Mouse (Mus musculus): ENCODE data around the gene Spsb3. TPM values are rescaled to one million over a fixed set of nuclear protein-coding genes. Genes with fewer than 3 reads are reported as not detected.

The Spsb3 gene
- polyA plus RNA-seq, 1 experiment: not detected

DNA sequence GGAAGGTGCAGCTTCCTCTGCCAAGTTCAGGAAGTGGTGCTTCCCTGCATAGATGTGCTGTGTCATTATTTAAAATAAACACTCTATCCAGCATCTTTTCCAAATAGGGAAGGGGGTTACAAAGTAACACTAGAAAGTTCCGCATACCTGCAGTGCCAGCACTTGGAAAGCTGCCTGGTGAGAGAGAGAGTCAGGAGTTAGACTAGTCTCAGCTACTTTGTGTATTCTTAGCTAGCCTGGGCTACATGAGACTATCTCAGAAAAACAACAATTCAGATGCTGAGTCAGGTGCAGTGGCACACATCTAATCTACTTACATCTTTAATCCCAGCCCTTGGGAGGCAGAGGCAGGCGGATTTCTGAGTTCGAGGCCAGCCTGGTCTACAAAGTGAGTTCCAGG, 24.7 kb upstream of the Spsb3 start:
- TF ChIP-seq POLR2A (IDR thresholded peaks at IDR 0.05; ENCODE audit: insufficient read depth, low read depth, low read length) (no peak), CTCF (IDR thresholded peaks at IDR 0.05; ENCODE audit: insufficient read depth, low read depth, low read length) (no peak)
- H3K4me3 ChIP-seq (ENCODE audit: insufficient read depth, low read depth, low read length): no peak overlapping the region
- H3K4me1 ChIP-seq (ENCODE audit: control insufficient read depth, insufficient read depth, low read length): peaks cover 10% of the 10 kb centered on the region
- no peak overlapping the region for H3K27ac ChIP-seq (ENCODE audit: insufficient read depth, low read depth, low read length)
- WGBS: 94% methylated on average over 3 of the region's 3 CpGs

DNA sequence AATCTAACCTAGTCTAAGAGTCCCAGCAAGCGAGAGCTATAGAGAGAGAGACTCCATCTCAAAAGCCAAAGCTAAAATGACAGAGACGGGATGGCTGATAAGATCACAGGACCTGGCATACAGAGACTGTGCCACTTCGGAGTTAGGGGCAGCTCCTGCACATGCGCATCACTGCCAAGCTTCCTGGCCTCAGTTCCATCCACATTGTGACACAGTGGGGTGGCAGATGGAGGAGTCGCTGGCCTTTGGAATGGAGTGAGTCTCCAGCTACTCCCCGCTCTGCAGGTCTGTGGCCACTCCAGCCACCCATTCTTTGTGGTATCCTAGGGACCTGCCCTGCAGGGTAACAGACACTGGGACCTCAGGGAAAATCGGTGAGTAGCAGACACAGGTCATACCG, 20.7 kb upstream of the Spsb3 start, which contains the start of gene Igfals:
TSS of gene Igfals (plus strand) at position 222 of the 400 bp plus-strand sequence.
- WGBS: 90% methylated on average over 8 of the region's 8 CpGs

DNA sequence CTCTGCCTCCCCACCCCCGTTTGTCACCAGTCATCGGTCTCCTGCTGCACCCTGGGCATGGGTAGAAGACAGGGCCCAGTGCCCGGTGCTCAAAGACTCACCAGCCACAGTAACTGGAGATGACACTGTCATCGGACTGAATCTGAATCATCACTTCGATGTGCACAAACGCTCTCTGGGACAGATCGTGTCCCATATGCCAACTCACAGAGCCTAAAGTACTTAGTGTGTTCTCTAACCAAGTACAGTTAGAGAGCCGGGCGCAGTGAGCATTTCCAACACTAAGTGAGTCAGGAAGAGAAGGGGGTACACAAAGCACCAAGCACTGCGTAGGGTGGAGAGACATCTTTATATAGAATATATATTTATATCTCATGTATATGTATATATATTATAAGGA, 18.5 kb upstream of the Spsb3 start:
- Histone ChIP-seq H3K4me3 (ENCODE audit: insufficient read depth, low read depth, low read length) (no peak overlapping the region), H3K4me1 (ENCODE audit: control insufficient read depth, insufficient read depth, low read length) (peaks cover 7% of the 10 kb centered on the region), H3K27ac (ENCODE audit: insufficient read depth, low read depth, low read length) (no peak overlapping the region; the same call in 1 of the 2 replicates)
- no peak for TF ChIP-seq POLR2A (IDR thresholded peaks at IDR 0.05; ENCODE audit: insufficient read depth, low read depth, low read length)
- whole genome bisulfite sequencing: 67% methylated on average over 10 of the region's 10 CpGs

More for the DNA sequence above, 20.7 kb upstream of the Spsb3 start, which contains the start of gene Igfals:
- H3K4me1 ChIP-seq (ENCODE audit: control insufficient read depth, insufficient read depth, low read length): peaks cover 7% of the 10 kb centered on the region
- H3K4me3 ChIP-seq (ENCODE audit: insufficient read depth, low read depth, low read length): no peak within 1 kb of the TSS
- H3K27ac ChIP-seq (ENCODE audit: insufficient read depth, low read depth, low read length): no peak within 1 kb of the TSS
- TF ChIP-seq CTCF (IDR thresholded peaks at IDR 0.05; ENCODE audit: insufficient read depth, low read depth, low read length) (no peak), POLR2A (IDR thresholded peaks at IDR 0.05; ENCODE audit: insufficient read depth, low read depth, low read length) (no peak)

DNA sequence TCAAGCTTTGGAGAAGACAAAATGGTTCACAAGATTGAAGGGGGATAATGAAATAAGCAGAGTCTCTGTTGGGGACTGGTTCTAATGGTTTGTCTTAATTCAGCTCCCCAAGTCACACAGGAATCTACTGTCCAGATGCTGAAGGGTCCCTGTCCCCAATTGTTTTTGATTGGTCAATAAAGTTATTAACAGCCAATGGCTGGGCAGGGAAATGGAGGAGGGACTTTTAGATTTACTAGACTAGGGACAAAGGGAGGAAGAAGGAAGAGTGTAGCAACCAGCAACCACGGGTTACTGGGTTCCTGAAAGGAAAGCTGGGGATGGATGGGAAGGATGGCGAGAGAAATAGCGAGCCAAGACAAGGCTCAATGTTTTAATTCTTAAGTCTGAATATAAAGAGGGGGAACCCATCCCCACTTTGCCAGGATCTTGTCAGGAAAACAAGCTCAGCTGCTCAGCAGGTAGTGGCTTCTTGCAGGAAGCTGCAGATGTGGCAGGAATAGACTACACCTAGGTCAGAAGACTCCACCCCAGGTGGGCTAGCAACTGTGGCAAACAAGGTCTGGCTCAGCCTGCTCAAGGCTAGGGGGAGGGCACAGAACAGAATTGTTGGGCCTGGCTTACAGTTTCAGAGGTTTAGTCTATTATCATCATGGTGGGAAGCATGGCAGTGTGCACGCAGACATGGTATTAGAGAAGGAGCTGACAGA, 12.6 kb upstream of the Spsb3 start:
- Histone ChIP-seq H3K4me1 (ENCODE audit: control insufficient read depth, insufficient read depth, low read length) (no peaks in the 10 kb centered on the region), H3K27ac (ENCODE audit: insufficient read depth, low read depth, low read length) (no peak overlapping the region), H3K4me3 (ENCODE audit: insufficient read depth, low read depth, low read length) (no peak overlapping the region)
- TF ChIP-seq POLR2A (IDR thresholded peaks at IDR 0.05; ENCODE audit: insufficient read depth, low read depth, low read length) (no peak), CTCF (IDR thresholded peaks at IDR 0.05; ENCODE audit: insufficient read depth, low read depth, low read length) (no peak)
- 53% methylated on average over 4 of the region's 4 CpGs for WGBS

DNA sequence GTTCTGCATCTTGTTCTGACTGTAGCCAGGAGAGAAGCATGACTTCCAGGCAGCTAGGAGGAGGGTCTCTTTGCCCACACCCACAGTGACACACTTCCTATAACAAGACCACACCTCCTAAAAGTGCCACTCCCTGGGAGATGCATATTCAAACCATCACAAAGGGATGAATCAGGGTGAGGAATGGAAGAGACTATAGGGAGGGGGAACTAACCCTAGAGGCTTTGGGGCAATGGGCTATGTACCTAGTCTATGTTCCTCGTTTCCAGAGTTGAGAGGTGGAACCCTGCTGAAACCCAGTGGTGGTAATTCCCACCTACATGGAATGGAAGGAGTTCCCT, 12.1 kb upstream of the Spsb3 start:
- no peaks in the 10 kb centered on the region for H3K4me1 ChIP-seq (ENCODE audit: control insufficient read depth, insufficient read depth, low read length)
- H3K27ac ChIP-seq (ENCODE audit: insufficient read depth, low read depth, low read length): no peak overlapping the region
- TF ChIP-seq CTCF (IDR thresholded peaks at IDR 0.05; ENCODE audit: insufficient read depth, low read depth, low read length): no peak
- no peak for TF ChIP-seq POLR2A (IDR thresholded peaks at IDR 0.05; ENCODE audit: insufficient read depth, low read depth, low read length)
- WGBS: 32% methylated on average over 1 of the region's 1 CpGs
- no peak overlapping the region for H3K4me3 ChIP-seq (ENCODE audit: insufficient read depth, low read depth, low read length)

DNA sequence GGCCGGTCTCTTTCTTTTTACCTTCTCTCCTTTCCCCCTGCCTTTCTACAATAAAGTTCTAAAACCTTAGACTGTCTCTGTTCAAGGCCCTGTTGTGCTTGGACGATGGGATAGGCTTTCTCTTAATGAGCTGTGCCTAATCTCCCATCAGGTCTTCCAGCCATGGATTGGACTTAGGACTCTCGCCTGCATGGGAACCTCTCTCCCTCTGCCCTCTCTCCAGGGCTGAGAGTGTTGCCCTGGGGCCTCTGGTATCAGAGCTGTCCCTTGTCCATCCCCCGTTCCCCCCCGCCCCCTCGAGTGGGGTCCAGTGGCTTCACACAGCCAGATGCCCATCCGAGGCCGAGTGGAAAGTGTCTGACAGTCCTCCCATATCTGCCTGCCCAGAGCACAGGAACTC, 11.5 kb upstream of the Spsb3 start:
- Histone ChIP-seq H3K27ac (ENCODE audit: insufficient read depth, low read depth, low read length) (no peak overlapping the region), H3K4me3 (ENCODE audit: insufficient read depth, low read depth, low read length) (no peak overlapping the region), H3K4me1 (ENCODE audit: control insufficient read depth, insufficient read depth, low read length) (no peaks in the 10 kb centered on the region)
- TF ChIP-seq CTCF (IDR thresholded peaks at IDR 0.05; ENCODE audit: insufficient read depth, low read depth, low read length) (no peak), POLR2A (IDR thresholded peaks at IDR 0.05; ENCODE audit: insufficient read depth, low read depth, low read length) (no peak)
- WGBS: 77% methylated on average over 8 of the region's 8 CpGs

DNA sequence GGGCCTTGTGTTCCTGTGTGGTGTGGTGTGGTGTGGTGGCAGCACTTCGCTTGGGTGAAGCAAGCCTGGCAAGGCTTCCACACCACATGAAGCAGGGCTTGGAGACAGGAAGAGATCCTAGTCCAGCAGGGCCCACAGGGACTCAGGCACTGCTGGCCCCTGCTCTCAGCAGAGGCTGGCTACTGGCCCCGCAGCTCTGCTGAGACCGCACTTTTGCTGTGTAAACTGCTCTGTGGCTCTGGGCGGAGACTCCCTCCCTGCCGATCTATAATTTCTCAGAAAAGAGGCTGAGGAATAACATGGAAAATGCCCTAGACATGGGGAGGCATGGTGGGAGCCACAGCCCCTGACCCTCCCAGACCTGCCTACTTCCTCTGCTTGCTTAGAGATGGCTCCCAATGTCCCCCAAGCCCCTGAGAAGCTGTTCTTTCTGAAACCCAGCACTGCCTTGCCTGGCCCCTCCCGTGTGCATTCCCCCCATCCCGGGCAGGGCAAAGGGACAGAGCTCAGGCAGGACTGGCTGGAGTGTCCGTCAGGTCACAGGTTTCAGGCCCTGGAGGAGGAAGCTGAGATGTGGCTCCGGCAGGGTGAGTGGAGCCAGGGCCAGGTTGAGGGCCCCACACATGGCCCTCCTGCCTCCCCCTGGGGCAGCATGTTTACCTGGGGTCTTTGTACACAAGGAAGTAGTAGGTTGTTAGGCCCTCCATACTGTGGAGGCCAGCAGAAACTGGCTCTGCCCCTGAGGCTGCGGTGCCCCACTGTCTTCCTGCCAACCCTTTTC, 8.9 kb upstream of the Spsb3 start:
- no peak overlapping the region for H3K27ac ChIP-seq (ENCODE audit: insufficient read depth, low read depth, low read length)
- H3K4me3 ChIP-seq (ENCODE audit: insufficient read depth, low read depth, low read length): no peak overlapping the region
- H3K4me1 ChIP-seq (ENCODE audit: control insufficient read depth, insufficient read depth, low read length): no peaks in the 10 kb centered on the region
- no peak for TF ChIP-seq CTCF (IDR thresholded peaks at IDR 0.05; ENCODE audit: insufficient read depth, low read depth, low read length)
- TF ChIP-seq POLR2A (IDR thresholded peaks at IDR 0.05; ENCODE audit: insufficient read depth, low read depth, low read length): no peak
- 70% methylated on average over 10 of the region's 10 CpGs for WGBS

DNA sequence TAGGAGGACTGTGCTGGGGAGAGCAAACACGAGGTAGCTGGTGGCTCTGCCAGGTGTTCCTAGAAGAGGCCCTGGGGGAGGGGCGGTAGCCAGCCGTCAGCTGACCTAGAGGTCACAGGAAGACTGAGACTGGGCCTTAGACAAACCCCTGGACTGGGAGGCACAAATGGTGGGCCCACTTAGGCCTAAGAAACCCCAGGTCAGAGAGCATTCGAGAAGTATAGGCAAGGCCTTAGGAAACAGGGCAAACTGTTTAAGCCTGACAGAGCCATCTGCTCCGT, 8.4 kb upstream of the Spsb3 start:
- 49% methylated on average over 5 of the region's 5 CpGs for WGBS
- TF ChIP-seq CTCF (IDR thresholded peaks at IDR 0.05; ENCODE audit: insufficient read depth, low read depth, low read length): no peak
- no peak for TF ChIP-seq POLR2A (IDR thresholded peaks at IDR 0.05; ENCODE audit: insufficient read depth, low read depth, low read length)
- no peak overlapping the region for H3K27ac ChIP-seq (ENCODE audit: insufficient read depth, low read depth, low read length)
- H3K4me1 ChIP-seq (ENCODE audit: control insufficient read depth, insufficient read depth, low read length): no peaks in the 10 kb centered on the region
- H3K4me3 ChIP-seq (ENCODE audit: insufficient read depth, low read depth, low read length): no peak overlapping the region

DNA sequence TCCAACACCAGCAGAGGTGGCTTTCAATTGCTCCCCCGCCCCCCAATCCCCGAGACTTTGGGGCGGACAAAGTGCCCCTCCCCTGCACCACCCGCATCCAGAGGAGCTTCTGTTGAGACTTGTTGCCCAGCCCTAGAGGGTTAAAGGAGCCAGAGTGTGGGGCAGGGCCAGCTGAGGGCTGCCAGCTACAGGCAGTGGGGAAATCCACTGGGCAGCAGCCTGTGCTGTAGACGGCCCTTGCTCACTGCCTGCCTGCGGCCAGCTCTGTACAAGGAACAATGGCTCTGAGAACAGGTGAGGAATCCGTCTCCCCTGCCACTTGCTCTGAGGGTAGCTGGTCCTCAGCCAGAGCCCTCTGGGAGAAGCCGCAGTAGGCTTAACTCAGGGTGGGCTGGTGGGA, 7.9 kb upstream of the Spsb3 start:
- no peak overlapping the region for H3K27ac ChIP-seq (ENCODE audit: insufficient read depth, low read depth, low read length)
- TF ChIP-seq CTCF (IDR thresholded peaks at IDR 0.05; ENCODE audit: insufficient read depth, low read depth, low read length) (no peak), POLR2A (IDR thresholded peaks at IDR 0.05; ENCODE audit: insufficient read depth, low read depth, low read length) (no peak)

More for the DNA sequence above, 7.9 kb upstream of the Spsb3 start:
- WGBS: 71% methylated on average over 8 of the region's 8 CpGs
- H3K4me1 ChIP-seq (ENCODE audit: control insufficient read depth, insufficient read depth, low read length): no peaks in the 10 kb centered on the region
- no peak overlapping the region for H3K4me3 ChIP-seq (ENCODE audit: insufficient read depth, low read depth, low read length)
